Mouse (Mus musculus) ES-E14 (cell line): Measurements from ENCODE around the gene T.

ENCODE experiments used
- MAFK ChIP-seq: IDR thresholded peaks from 2 replicates; pipeline ENCODE4 v1.6.1; 2014; ENCODE audit warnings: mild to moderate bottlenecking, low read depth, low read length, inconsistent platforms; ENCODE audit not compliant: insufficient read depth
- ZNF384 ChIP-seq: IDR thresholded peaks from 2 replicates; pipeline ENCODE4 v1.6.1; 2012; ENCODE audit warnings: low read depth, low read length, inconsistent platforms

DNA sequence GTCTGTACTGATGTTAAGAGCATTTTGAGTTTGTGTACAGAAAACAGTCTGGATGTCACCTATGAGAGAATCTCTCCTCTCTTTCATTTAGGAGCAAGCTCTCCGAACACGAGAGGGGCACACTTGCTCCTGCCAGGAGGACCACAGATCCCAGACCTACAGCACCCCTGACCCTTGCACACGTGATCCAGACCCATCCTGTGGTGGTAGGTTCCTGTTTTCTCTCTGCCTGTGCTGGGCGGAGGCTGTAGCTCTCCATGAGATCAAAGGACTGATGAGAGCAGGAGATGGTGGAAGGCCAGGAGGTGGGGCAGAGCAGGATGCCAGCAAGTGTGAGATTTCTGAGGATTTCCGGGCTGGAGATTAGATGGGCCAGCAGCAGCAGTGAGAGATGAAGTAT lies 12.7 kb upstream of the T start:
- TF ChIP-seq MAFK (no peak), ZNF384 (no peak)
